Mouse (Mus musculus): ENCODE data around the gene Atg5. TPM values are rescaled to one million over a fixed set of nuclear protein-coding genes. Genes with fewer than 3 reads are reported as not detected.
"Not testable (repeated sequence)": the region's sequence is repeated elsewhere in the genome, so short reads cannot be mapped to it uniquely, and the experiment has no call there.

The Atg5 gene
- total RNA-seq, 2 experiments from 2014 or later, result 22.3 to 25.4 TPM

- intact Hi-C loops (cut with DNase I), result no loop called here
- no peak for DNase-seq (ENCODE audit: low spot score in 2 of 2)
These were observed 38.1 kb downstream of the Atg5 start for GRCm38 (mm10) chr10:44306308-44306707.

DNA sequence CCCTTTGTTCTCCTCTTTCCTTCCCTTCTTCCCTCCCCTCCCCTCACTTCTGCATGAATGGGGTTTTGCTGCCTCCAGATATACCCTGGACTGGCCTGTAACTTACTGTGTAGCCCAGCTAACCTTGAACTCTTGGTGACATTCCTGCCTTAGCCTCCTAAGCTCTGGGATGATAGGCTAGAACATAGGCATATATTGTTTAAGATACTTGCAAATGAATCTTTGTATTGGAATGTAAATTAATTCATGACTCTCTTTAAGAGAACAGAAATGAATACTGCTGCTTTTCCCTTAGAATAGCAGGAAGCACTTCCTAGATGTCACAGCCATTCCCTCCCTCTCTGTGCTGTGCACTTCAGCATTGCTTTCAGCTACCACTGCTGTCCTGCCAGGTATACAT lies 40.1 kb downstream of the Atg5 start:
- intact Hi-C loops (cut with DNase I), result no loop called here
- DNase-seq (ENCODE audit: low spot score in 2 of 2), result no peak

GRCm38 (mm10) chr10:44309250-44309649 lies 41.1 kb downstream of the Atg5 start:
- DNase-seq (ENCODE audit: low spot score in 2 of 2), result no peak
- intact Hi-C loops (cut with DNase I), result no loop called here

DNA sequence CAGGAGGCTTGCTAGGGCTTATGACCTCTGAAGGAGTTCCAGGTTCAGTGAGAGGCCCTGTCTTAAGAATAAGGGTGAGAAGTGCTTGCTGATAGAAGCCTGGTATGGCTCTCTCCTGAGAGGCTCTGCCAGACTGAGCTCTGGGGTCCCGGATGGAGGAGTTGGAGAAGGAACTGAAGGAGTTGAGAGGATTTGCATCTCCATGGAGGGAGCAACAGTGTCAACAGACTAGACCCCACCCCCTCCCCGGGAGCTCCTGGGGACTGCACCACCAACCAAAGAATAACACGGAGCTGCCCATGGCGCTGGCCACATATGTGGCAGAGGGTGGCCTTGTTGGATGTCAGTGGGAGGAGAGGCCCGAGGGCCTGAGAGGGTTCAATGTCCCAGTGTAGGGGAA lies 47.1 kb downstream of the Atg5 start:
- intact Hi-C loops (cut with DNase I), result no loop called here
- no peak for DNase-seq (ENCODE audit: low spot score in 2 of 2)

DNA sequence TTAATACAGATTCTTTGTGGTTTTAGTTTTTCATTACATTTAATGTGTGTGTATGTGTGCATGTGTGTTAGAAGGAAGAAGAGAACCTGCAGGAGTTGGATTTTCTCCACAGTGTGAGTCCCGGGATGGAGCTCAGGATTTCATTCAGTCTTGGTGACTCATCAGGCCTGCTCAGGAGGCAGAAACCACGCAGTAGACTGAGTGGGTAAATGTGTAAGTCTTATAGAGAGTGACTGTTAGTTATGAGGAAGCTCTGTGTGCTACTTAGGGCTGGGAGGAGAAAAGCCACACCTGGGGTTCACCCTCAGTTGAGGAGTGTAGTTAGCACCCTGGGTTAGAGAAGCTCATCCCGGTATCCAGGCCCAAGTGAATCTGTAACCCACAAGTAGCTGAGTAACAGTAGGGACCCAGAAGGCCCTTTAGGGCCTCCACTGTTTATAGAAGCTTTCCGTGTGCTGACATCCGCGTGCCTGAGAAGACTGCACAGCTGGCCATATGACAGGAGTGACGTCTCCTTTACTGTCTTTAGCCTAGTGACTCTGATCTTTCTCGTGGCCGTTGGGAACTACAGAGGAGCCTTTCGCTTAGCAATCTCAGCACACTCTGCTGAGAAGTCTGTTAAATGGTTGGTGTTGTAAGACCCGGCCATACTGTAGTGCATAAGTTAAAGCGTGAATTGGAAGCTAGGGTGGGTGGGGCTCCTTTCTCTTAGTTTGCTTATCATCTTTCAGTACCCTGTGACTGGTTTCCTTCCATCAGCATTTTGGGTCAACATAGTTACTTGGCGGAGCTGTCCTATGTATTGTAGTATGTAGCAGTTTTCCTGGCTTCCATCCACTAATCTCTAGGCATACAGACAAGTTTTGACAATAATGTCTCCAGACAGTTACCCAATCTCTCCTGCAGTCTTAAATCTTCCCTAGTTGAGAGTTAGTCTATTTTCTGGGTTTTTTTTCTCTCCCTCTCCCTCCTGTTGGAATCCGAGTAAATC lies 48.4 kb downstream of the Atg5 start:
- no peak for DNase-seq (ENCODE audit: low spot score in 2 of 2)
- intact Hi-C loops (cut with DNase I), result no loop called here

GRCm38 (mm10) chr10:44322166-44322565 lies 54.0 kb downstream of the Atg5 start:
- no peak for DNase-seq (ENCODE audit: low spot score in 2 of 2)
- intact Hi-C loops (cut with DNase I), result no loop called here

GRCm38 (mm10) chr10:44323070-44323775 lies 55.1 kb downstream of the Atg5 start:
- intact Hi-C loops (cut with DNase I), result no loop called here
- DNase-seq (ENCODE audit: low spot score in 2 of 2), result no peak

DNA sequence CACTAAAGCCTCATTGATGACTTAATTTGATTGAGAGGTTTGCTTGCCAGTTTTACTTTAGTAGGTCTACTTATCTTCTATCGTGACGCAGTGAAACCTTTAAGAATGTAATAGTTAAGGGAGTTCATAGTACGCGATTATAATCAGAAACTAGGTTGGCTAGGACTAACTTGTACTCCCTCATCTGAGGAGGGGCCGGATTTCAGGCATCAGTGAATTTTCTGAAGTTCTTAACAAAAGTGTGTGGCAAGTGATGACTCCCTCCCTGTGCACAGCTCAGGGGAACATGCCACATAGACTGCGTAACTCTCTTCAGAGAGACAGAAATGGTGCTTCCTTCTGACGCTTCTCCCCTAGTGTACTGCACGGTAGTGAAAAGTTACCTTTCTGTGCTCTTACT lies 55.7 kb downstream of the Atg5 start:
- intact Hi-C loops (cut with DNase I), result no loop called here
- no peak for DNase-seq (ENCODE audit: low spot score in 2 of 2)

- DNase-seq (ENCODE audit: low spot score in 2 of 2), result no peak
- intact Hi-C loops (cut with DNase I), result loop anchor here (5.0 kb wide), 1 partner anchor 131 kb away; no protein-coding TSS in a partner anchor
These were observed 57.7 kb downstream of the Atg5 start for GRCm38 (mm10) chr10:44325551-44326500.

GRCm38 (mm10) chr10:44327057-44327456 lies 58.9 kb downstream of the Atg5 start:
- DNase-seq (ENCODE audit: low spot score in 2 of 2), result no peak
- intact Hi-C loops (cut with DNase I), result loop anchor here (5.0 kb wide), 1 partner anchor 130 kb away; no protein-coding TSS in a partner anchor

GRCm38 (mm10) chr10:44328347-44328746 lies 60.2 kb downstream of the Atg5 start:
- DNase-seq (ENCODE audit: low spot score in 2 of 2), result no peak
- intact Hi-C loops (cut with DNase I), result loop anchor here (1.0 to 5.0 kb wide), 3 partner anchors 129 to 717 kb away; no protein-coding TSS in a partner anchor

DNA sequence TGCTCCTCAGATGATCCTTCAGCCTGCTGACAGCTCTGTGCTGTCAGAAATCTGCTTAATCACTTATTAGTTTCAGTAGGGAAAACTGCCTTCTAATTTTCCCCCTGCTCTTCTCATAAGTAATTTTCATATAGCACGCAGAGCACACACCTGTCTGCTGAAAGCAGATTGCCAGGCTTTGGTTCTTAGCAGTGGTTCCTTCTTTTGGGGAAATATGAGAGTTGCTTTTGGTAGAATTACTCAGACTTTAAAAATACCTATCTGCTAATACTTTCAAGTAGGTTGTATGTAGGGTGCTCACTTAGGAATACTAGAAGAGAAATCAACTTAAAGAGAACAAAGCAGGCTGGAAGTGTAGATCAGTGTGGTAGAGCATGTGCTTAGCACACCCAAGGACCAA lies 62.6 kb downstream of the Atg5 start:
- intact Hi-C loops (cut with DNase I), result no loop called here
- DNase-seq (ENCODE audit: low spot score in 2 of 2), result no peak

DNA sequence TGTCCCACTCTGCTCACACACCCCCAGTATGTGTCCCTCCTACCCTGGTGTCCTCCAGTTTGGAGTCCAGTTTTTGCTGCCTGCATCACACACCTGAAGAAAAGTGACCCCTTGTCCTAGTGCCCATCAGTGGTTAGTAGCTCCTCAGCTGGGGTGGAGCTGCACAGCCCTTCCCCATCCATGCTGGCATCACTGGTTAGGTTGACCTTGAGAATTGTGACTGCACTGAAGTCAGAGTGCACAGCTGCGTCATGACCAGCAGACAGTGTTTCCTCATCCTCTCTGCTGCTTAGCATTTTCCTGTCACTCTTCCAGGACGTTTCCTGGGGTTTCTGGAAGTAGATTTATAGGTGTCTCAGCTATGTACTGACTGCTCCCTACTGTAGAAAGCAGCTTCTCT lies 63.3 kb downstream of the Atg5 start:
- no peak for DNase-seq (ENCODE audit: low spot score in 2 of 2)
- intact Hi-C loops (cut with DNase I), result no loop called here

GRCm38 (mm10) chr10:44332656-44333055 lies 64.5 kb downstream of the Atg5 start:
- intact Hi-C loops (cut with DNase I), result not testable (repeated sequence)

DNA sequence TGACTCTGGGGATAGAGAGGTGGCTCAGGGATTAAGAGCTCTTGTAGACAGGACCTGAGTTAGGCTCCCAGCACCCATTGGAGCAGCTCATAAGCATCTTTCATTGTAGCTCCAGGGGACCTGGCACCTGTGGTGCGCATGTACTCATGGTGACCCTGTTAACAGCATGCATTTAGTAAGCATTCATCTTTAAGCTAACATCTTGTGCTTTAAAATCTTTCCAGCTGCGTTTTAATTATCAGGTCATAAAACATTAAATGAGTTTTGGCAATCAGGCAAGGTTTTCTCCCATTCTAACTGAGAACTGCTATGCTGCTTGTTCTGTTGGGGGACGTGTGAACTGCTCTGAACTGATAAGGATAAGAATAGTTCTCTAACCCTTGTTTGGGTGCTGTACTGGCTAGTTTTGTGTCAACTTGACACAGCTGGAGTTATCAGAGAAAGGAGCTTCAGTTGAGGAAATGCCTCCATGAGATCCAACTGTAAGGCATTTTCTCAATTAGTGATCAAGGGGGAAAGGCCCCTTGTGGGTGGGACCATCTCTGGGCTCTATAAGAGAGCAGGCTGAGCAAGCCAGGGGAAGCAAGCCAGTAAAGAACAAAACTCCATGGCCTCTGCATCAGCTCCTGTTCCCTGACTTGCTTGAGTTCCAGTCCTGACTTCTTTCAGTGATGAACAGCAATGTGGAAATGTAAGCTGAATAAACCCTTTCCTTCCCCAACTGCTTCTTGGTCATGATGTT lies 68.7 kb downstream of the Atg5 start:
- DNase-seq (ENCODE audit: low spot score in 2 of 2); intact Hi-C loops (cut with DNase I): not testable (repeated sequence)

More at GRCm38 (mm10) chr10:44332656-44333055, 64.5 kb downstream of the Atg5 start:
- DNase-seq (ENCODE audit: low spot score in 2 of 2), result not testable (repeated sequence)

GRCm38 (mm10) chr10:44338571-44338970 lies 70.4 kb downstream of the Atg5 start:
- intact Hi-C loops (cut with DNase I), result no loop called here
- no peak for DNase-seq (ENCODE audit: low spot score in 2 of 2)

DNA sequence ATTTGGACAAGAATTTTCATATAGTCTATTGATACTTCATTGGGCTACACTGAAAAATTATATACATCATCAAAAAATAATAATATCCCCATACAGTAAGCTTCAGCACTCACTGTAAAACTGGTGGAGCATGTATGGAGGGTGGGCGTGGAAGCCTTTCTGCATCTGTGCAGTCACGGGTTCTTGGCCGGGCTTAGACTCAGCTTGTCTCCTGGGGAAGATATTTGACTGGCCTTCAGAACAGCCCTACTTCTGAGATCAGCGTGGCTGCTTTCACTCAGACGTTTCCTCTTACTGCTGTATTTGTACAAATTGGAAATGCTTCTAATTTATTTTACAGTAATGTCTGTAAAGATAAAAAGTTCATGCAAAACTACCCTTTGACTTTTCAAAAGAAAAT lies 71.2 kb downstream of the Atg5 start:
- intact Hi-C loops (cut with DNase I), result no loop called here
- DNase-seq (ENCODE audit: low spot score in 2 of 2), result no peak

- DNase-seq (ENCODE audit: low spot score in 2 of 2), result no peak
- intact Hi-C loops (cut with DNase I), result no loop called here
These were observed 72.8 kb downstream of the Atg5 start for GRCm38 (mm10) chr10:44340928-44341327.

Data from left cerebral cortex, postnatal 36 days (tissue).